Mouse (Mus musculus) right cerebral cortex, adult 2 months (tissue): Measurements from ENCODE around the gene Smad5.
A peak's percentile ranks its signal among the peaks of the same experiment; 100 is the strongest.

Source experiments
- DNase-seq, 2 experiments: peaks; one replicate each; pipeline ENCODE4 v3.0.0; 2021 to 2022; ENCODE audit warnings: low spot score in 2 of 2

Smad5 gene

DNA sequence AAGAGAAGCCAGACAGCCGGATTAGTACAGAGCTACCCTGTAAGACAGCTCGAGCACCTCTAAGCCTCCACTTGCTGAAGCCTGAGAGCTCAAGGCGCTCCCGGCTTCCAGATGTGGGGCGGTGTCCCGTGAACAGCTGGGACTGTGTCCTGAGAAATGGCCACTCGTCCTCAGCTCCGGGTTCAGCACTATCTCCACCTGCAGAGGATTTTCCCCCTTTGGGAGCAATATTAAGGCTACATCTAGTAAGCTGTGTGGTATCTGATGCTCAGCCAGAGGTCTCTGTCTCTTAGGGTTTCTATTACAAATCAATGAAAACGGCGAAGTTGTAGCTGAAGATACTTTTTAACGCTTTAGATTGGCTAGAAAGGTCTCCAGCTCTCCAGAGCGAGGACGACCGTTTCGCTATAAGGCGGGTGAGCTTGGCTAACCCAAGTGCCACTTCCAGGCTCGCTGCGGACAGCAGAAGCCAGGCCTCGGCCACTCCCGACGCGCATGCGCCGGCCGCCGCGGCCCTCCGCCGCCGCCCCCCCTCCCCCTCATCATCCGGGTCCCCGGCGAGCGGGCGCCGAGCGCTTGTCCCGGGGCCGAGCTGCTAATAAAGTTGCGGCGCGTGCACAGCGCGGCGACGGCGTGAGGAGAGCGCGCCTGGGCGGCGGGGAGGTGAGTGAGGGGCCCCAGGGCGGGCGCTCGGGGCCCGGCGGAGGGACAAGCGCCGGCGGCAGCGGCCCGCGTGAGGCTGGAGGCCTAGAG is at the start of gene Smad5:
Gene Smad5 (plus strand): TSS at position 542 of the 753 bp plus-strand sequence.
- DNase-seq: peak; percentile 66 to 78

DNA sequence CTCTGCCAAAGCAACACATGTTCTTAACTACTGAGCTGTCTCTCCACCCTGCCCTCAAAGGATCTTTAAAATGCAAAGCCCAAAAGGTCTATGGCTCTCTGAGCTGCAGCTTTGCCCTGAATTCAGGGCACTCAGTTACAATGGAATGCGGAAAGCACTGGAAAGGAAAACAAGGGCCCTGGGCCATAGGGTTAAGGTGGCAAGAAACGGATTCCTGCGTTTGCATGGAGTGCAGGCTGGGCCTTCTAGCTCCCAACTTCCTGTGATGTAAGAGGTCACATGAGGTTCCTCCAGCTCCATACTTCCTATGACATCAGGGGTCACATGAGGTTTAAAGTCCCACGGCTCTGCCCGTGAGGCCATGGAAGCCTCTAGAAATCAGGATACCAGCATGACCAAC is 48.6 kb upstream of the Smad5 start:
- no peak for DNase-seq

DNA sequence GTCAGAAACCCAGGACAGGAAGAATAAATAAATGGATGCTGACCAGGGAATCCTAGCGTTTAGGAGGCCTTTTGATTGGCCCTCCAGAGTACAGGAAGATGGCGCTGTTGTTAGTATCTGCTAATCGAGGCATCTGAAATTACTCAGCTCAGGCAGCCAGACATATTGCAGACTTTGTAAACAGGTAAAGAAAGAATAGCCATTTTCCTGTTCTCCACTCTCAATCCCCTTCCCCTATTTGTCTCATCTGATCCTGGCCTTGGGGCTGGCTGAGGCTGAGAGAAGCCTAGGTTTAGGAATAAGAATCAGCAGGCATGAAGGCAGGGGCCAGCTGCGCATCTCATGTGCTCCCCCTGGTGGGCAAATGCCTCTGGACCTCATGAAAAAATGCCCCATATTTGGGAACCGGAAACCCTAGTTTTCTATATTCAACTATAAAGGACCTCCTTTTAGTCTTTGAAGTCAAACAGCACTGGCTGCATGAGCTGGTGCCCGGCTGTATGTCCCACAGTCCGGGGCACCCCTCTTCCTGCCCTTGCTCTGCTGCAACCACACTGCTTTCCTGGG is 44.8 kb upstream of the Smad5 start:
- peak; percentile 72 to 76 for DNase-seq

DNA sequence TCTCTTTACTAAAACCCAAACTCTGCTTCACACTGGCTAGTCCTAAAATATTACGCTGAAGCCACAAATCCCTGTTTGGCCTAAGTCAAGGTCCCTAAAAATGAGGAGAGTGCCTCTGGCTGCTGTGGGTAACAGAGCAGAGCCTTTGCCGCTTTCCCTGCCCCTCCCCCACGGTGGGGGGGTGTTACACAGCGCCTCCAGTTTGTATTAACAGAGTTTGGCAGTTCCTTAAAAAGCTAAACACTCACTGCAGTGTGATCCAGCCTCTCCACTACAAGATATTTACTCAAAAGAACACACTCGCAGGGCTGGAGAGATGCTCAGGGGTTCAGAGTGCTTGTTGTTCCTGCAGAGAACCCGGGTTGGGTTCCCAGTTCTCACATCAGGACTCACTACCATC is 43.9 kb upstream of the Smad5 start:
- DNase-seq: no peak

DNA sequence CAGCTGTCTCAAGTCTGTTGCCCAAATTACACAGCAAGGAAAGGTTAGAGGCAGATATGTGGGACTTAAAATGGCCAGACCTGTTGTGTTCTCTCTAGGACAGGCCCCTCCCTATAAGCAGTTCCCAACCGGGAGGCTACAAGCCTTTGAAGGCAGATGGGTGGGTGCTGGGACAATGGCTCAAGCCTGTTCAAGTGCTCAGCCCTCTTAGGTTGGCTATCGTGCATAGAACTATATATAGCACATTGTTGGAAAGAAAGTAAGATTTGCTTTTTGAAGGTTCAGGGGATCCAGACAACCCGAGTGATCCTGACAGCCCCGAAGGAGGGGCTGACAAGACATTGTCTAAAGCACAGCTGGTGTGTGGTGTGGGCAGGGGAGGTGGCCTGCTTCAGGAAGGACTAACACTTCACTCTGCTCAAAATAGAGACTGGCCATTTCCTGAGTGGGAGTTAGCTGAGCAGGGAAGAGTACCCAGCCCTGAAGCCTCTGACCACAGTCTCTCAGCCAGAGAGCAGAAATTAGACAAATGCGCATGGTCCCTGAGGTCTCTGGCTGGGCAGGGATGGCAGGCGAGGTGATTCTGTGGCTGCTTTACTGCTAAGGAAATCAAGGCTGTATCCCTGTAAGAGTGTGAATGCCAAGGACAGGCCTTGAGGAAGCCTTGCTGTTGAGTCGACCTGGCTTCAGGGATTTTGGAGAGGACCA is 40.7 kb upstream of the Smad5 start:
- DNase-seq: no peak

DNA sequence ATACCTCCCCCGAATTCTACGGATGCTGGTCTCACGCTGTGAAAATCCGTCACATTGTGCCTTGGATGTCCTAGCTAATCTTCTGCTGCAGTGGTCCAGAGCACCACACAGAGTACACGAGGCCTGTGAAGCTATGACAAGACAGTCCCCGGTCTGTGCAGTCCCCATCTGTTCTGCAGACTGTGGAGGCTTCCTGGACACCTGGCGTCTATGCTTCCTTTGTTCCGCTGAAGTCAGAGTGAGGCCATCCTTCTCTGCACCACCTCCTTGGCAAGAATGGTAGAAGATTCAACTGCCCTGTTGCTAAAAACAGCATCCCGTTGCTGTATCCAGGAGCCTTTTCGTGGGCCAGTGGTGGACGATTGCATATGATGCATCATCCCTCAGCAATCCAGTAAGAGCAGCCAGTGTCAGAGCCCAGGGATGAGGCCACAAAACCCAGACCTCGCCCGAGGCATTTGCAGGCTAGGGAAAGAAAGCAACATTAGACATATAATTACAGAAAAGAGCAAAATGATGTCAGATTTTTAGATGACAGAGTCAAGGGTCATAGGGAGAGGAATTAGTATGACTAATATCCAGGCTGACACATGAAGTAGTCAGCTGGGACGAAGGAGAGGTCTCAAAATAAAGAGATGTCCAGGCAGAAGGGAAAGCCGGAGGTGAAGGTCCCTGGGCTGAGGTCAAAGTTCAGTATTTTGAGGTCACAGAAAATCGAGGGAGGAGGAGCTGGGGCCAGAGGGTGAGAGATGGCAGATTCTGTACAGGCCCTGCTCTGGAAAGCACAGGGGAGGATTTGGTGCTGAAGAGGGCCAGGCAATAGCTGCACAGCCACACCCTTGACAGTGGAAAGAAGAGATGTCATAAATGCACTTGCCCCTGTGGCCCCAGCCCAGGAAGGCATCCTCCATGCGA is 38.3 kb upstream of the Smad5 start:
- no peak for DNase-seq

DNA sequence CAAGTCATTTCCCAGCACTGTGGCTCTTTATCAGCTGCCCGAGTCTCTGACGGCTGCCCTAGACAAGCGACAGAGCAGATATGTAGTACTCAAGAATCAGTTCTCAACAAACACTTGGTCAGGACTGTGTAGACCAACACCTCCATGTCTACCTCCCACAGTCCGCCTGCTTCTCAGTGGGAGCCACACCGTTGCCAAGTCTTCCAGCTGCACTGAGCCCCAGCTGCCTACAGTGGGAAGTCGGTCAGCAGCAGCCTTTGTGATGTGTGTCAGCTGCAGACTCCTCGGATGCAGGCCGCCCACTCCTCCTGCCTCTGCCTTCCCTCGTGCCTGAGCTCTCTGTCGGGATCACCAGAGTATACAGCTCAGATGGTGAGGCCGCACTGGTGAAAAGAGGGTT is 31.6 kb upstream of the Smad5 start:
- DNase-seq: peak; percentile 24 to 30

DNA sequence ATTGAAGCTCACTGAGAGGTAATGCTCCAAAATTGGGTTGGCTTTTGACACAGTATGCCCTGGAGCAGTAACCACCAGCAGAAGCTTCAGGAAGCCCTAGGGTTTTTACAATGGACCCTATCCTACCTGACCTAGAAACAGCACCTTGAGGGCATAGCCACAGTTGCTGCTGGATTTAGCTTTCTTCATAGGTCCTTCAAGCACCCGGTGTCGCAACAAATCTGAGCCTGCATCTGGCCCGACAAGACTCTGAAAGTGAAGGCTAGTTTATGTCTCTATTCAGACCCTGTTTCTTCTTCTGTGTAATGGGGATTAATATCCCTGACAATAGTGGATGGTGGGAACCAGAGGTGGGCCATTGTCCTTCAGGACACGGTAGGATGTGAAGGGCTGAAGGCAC is 25.1 kb upstream of the Smad5 start:
- no peak for DNase-seq

DNA sequence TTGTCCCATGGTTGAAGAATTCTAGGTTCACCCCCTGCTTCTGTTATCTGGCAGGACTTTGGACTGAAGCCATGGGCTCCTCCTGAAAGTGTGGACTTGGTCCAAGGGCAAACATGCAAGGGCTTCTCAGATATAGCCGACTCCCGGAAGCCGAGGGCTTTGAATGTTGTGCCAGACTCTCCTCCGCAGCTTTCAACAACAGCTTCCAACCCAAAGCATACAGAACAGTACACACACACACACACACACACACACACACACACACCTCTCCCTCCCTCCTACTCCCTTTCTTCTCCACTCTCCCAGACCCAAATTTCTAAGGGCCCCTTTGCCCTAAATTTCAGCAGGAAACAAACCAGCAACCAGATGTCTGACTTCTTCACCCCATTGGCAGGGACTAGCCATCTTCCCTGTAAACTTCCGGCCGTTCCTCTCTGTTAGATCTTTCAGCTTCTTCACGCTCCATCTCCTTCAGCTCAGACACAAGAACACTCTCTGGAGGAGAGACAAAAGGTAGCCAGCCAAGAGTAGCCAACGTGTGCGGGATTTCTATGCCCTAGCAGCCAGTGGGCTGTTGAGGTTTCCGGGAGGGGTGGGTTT is 24.5 kb upstream of the Smad5 start:
- DNase-seq: no peak

DNA sequence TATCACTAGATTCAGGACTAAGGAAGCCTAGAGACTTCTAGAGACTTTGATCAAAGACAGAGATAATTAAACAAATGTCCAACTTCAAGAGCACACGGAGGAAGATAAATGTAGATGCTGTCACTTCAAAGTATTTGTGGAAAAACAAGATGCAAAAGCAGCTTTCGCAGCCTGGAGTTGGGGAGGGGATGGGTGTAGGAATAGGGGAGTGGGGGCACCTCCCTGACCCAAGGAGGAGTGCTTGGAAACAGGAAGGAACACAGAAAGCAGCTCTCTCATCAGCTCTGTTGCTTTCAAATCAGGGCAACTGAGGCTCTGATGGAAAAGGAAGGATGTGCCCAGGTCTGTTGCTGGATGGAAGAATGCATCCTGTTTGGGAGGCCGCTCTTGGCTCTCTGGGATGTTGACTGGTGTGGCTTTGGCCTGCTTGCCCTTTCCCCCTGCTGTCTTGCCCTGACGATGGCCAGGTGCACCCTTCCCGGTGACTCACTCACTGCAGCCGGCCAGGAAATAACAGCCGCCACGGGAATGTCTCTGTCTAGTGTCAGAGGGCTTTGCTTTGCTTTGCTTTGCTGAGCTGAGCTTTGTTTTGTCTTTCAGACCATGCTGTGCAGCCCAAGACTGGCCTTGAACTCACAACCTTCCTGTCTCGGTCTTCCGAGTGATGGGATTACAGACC is 23.8 kb upstream of the Smad5 start:
- DNase-seq: no peak

DNA sequence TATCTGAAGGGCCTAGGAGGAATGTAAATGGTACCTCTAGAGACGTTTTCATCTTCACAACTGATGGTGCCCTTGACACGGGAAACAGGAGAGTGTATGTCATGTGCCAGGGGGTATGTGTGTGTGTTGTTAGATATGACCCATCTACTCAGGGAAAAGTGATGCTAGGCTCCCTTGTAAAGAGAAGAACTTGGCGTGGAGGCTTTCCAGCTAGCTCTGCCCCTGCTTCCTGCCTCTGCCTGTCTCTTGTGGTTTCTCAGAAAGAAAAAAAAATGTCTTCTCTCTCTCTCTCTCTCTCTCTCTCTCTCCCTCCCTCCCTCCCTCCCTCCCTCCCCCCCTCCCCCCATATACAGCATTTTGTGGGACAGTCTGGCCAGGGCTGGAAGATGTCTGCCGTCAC is 20.9 kb upstream of the Smad5 start:
- no peak for DNase-seq

DNA sequence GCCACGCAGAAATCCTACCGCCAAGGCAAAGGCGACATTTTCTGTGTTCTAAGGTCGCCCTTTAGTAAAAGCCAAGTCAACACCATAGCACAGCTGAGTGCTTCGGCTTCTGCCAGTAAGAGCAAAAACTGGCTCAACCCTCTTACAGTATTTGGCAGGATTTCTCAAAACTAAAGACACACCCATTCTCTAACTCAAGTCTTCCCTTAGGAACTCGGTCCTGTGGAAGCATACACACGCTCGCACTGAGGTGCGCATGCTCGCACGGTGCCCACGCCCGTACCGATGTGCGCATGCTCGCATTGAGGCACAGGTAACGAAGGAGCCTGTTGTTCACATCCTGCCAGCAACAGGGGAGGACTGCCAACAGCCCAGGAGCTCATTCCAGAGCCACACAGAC is 20.5 kb upstream of the Smad5 start:
- peak; percentile 38 to 55 for DNase-seq

DNA sequence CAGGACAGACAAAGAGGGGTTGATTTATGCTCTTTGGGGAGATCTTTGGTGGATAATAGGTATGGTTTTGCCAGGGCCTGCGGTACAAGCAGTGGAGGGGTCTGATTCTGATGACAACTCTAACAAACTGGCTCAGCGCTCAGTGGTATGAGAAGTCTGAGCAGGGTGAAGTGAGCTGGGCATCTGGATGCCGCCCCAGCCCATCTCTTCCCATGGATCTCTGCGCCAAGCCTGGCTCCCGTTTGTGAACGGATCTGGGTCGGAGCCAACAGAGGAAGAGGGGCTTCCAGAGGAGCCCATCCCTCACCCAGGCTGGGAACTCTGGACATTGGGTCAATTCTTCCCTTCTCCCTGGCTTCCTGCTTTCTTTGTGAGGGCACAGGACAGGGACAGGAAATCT is 19.5 kb upstream of the Smad5 start:
- no peak for DNase-seq

DNA sequence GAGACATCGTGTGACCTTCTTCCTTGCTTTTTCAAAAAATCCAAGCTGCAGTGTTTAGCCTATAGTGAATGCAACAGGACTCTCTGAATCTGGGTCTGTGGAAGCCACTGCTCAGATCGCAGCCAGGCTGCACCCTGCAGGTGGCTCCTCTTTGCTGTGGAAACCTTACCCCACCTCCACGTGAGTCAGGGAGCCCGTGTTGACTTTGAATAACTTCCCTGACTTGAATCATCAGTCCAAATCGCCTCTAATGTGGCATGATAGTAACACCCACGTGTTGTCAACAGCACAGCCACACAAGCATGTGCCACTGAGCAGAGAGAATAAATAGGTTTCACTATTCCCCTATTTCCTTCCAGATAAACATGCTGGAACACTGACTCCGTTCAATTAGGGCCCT is 10.8 kb upstream of the Smad5 start:
- no peak for DNase-seq

DNA sequence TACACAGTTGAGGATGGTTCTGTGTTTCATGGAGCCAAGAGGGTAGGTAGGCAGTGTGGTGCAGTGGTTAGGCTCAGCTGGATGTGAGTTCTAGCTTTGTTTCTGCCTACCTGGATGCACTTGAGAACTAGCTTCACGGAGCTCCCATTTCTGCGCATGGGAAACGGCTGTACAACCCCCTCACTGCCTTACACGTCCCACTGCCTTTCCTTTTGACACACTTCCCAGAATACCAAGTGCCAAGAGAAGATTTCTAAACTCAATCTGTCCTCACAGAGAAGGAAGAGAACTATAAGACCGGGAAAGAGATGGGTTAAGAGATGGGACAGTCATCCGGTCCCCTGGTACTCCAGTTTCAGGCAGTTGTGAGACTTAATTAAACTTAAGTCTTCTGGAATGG is 10.2 kb upstream of the Smad5 start:
- peak; percentile 11 to 13 for DNase-seq

DNA sequence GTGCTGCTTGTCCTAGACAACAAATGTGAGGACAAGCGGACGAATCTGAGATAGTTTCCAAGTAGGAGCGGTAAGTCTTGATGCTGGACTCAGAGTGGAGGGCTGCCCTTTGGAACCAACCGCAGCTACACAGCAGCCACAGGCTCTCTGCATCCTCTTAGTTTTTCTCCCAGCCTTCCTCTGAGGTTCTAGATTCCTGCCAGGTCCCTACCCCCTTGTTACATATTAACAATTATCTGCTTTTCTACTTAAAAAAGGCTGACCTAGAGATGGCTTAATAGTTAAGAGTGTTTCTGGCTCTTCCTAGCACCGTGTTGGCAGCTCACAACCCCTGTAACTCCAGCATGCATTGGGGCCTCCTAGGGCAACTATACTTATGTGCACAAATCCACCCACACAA is 7.1 kb upstream of the Smad5 start:
- DNase-seq: no peak

DNA sequence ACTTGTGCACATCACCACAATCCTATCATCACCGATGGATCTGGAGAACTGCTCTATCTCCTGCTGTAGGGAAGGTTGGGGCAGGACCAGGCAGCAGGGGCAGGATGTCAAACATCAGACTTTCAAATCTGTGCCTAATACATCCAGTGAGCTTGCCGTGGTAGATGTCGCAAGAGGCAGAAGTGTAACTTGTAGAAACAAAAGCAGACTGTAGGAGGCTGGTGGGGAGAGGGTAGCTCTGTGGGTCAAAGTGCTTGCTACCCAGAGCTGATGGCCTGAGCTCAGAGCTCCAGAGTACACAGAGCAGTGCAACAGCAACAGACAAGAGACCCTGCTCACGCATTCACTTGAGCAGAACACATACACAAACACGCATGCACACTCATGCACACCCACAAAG is 6.1 kb upstream of the Smad5 start:
- no peak for DNase-seq

DNA sequence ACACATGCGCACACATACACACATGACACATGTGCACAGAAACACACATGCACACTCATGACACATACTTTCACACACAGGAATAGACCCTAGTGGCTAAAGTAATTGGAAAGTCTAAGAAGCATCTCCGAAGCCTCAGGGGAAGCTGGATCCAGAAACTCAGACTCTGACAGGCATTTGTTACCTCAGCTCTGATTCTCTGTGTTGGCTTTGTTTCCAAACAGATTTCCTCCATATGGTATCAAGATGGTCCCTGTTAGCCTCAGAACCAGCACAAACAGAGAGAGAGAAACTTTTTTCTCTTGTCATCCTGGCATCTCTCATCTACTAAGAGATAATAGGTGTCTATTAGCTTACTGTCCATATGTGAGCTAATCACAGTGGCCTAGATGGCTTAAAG is 5.6 kb upstream of the Smad5 start:
- DNase-seq: no peak

DNA sequence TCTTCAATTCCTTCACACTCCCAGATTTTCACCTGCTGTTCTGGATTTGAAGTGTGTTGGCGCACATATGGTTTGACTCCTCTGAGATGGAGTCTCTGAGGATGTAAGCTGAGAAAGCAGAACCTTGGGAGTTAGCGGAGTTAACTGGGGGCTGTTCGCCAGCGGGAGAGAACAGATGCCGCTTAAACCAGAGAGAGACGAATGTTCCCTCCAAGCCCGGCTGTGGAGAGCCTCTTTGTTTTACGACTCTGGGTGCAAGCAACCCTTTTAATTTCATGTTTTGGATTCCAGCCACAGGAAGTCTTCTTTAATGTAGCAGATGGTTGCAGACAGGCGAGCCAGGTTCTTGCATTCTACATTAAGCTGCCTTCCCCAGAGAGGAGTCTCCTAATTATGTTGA is 4.4 kb upstream of the Smad5 start:
- DNase-seq: peak; percentile 76 to 79

DNA sequence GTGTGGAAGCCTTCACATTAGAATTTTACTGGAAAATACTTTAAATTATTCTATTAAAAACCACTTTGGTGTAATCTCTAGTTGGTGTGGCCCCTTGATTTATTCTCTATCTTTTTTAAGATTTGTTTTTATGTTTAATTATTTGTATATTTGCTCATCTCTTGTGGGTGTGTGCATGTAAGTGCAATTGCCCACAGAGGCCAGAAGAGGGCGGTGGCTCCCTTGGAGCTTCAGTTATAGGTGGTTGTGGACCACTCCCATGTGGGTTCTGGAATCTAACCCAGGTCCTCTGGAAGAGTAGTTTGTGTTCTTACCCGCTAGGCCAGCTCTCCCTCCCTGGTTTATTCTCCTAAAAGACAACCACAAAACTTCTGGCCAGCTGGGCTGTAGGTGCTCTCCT is 3.4 kb upstream of the Smad5 start:
- DNase-seq: no peak

DNA sequence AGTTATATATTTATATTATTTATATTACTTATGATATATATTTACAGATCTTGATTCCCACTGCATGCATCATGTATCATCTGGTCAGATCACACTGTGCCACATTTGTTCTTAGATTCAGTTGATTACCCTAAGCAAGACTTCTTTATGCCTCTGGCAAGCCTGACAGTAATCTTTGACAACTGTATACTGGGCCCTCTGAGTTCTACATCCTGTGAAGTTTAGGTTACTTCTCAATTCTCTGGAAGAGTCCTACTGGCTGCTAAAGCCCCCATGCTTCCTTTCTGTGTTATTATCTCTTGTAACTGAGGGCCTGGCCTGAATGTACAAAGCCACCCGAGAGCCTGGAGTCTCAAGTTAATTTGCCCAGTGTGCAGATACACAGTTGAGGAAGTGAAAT is 1.8 kb upstream of the Smad5 start:
- DNase-seq: no peak
